Mouse (Mus musculus) hematopoietic multipotent progenitor cell, adult 10-12 weeks (in vitro differentiated cells): Measurements from ENCODE around the gene Tor4a. TPM values are rescaled to one million over a fixed set of nuclear protein-coding genes. Genes with fewer than 3 reads are reported as not detected.

Source experiments
- polyA plus RNA-seq: library from polyadenylated mRNA; stranded (reverse); fragments of >175 nt; gene quantifications from 2 replicates; pipeline ENCODE4 v1.2.3, GENCODE M21; 2012; ENCODE audit warnings: low replicate concordance

The Tor4a gene
- 52.8 and 77.9 TPM in 2 replicates for polyA plus RNA-seq

DNA sequence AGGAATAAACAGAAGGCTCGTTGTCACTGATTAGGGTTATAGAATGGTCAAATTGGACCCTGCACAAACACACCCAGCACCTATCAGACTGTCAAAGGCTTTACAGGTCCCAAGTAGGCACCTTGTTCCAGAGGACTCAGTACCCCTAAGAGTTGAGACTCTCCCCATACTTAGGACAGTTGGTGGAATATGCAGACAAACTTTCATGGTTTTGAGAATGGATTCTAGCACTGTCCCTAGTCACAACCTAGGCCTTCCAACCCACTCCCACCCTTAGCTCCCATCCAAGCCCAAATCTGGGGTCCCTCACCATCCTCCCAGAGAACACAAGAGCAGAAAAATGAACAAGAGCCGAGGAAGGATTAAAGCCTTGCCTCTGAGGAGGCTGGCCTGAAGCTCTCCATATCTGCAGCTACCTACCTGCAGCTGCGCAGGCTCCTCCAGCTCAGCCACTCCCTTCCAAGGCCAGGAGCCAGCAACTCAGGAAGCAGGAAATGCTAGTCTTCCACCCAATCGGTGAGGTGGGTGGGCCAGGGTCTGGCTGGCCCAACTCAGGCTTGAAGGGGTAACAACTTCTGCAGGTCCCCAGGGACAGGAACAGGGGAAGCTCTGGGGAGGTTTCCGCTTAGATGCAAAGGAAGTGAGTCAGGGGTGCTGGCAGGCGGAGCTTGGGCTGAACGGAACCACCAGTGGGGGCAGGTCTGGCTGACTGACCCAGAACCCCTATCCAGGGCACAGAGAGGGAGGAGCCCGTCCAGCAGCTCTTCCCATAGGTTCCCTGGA, at the start of gene Tor4a:
Tor4a (minus strand) TSS at position 715 of the 783 bp plus-strand sequence.

DNA sequence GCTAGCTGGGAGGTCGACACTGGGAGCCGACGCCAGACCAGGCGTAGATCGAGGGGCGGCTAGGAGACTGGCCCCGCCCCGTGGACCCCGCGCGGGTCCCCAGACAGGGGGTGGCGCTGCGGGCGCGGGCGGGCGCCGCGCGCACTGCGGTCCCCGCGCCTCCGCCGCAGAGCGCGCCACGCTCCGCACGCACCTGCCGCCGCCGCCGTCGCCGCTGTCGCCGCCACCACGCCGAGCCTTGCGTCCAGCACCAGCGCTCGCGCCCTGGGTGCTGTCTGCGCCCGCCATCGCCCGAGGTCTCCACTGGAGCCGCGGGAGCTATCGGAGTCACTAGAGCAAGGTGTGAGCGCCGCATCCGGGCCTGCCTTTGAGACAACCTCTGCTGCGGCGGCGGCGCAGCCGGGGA, 45.4 kb upstream of the Tor4a start, which contains the start of the genes Rnf208 and Cysrt1:
Rnf208 (plus strand) TSS at position 155 of the 406 bp plus-strand sequence.
Cysrt1 (minus strand) TSS at position 352 of the 406 bp plus-strand sequence.

GRCm38 (mm10) chr2:25236614-25237013, 39.9 kb upstream of the Tor4a start, which contains the start of gene Rnf224:
Gene Rnf224 (minus strand): TSS chr2:25236787.

GRCm38 (mm10) chr2:25234050-25234449, 37.4 kb upstream of the Tor4a start, which contains the start of gene Slc34a3:
Gene Slc34a3 (minus strand): TSS chr2:25234364.

GRCm38 (mm10) chr2:25224492-25224765, 27.7 kb upstream of the Tor4a start, which contains the start of gene Tubb4b:
Gene Tubb4b (minus strand): TSS chr2:25224702.

GRCm38 (mm10) chr2:25218445-25218844, 21.8 kb upstream of the Tor4a start, which contains the start of gene Fam166a:
Gene Fam166a (plus strand): TSS chr2:25218745.

GRCm38 (mm10) chr2:25214444-25214843, 17.8 kb upstream of the Tor4a start, which contains the start of gene Stpg3:
Gene Stpg3 (minus strand): TSS chr2:25214637.

DNA sequence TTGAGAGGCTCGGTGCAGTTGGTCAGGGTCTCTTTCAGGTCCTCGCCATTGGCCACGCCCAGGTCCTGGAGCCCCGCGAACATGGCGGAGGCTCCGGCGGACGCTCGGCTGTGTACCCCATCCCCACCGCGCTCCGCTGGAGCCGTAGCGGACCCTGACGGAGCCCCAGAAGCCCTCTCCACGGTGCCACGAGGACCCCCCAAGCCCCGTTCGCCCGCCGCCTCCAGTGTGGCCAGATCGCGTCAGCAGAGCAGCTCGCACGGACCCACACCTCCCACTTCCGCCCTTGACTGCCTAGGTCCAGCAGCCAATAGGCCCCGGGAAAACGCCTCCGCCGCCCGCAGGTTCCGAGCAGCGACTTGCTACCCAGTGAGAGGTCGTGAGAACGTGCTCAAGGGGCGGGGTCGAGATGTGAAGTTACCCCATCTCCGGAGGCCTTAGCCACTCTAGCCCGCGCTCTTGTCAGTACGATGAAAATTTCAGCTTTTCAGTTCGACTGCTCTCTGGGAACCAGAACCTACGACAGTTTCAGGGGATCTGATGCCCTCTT, 14.5 kb upstream of the Tor4a start, which contains the start of gene Nelfb:
Nelfb (minus strand) TSS at position 369 of the 550 bp plus-strand sequence.

DNA sequence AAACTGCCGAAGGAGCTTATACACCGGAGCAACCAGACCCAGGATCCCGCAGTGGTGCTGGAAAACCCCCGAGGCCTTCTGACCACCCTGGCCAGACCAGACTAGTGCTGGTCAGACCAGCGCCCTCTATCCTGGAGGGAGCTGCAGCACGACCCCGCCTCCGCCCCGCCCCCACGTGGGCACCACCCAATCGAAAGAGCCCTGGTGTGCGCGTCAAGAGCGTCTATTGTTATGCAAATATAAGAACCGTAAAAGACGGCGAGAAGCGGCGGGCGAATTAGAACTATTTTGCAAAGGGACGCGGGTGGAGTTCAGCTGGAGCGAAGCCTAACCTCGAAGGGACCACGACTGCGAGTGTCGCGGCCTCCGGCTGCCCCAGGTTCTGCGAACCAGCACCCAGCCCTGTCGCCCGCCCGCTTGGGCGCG, 16.2 kb downstream of the Tor4a start, which contains the start of gene Nrarp:
Nrarp (plus strand) TSS at position 281 of the 426 bp plus-strand sequence.

Other genes with a start within 250 kb of the Tor4a start
- 4.5 and 5.5 TPM in 2 replicates for gene Zmynd19, start 247.1 kb downstream of the Tor4a start, polyA plus RNA-seq
- gene Dph7, start 234.5 kb downstream of the Tor4a start, polyA plus RNA-seq = 9.0 and 14.3 TPM in 2 replicates
- gene Mrpl41, start 221.8 kb downstream of the Tor4a start, polyA plus RNA-seq = 6.8 and 41.9 TPM in 2 replicates
- 16.1 and 17.4 TPM in 2 replicates for gene Pnpla7, start 220.9 kb downstream of the Tor4a start, polyA plus RNA-seq
- 24.0 and 47.9 TPM in 2 replicates for gene Nsmf, start 142.5 kb downstream of the Tor4a start, polyA plus RNA-seq
- gene Entpd8, start 116.6 kb downstream of the Tor4a start, polyA plus RNA-seq = not detected in 2 replicates
- gene Noxa1, start 101.7 kb downstream of the Tor4a start, polyA plus RNA-seq = 0.07 and 0.45 TPM in 2 replicates
- gene Nrarp, start 16.1 kb downstream of the Tor4a start, polyA plus RNA-seq = 10.2 and 19.3 TPM in 2 replicates
- 30.0 and 35.5 TPM in 2 replicates for gene Nelfb, start 14.6 kb upstream of the Tor4a start, polyA plus RNA-seq
- 0.19 TPM in 1 of 2 replicates, not detected in the other for gene Stpg3, start 17.8 kb upstream of the Tor4a start, polyA plus RNA-seq
- 0.13 TPM in 1 of 2 replicates, not detected in the other for gene Fam166a, start 21.9 kb upstream of the Tor4a start, polyA plus RNA-seq
- gene Tubb4b, start 27.8 kb upstream of the Tor4a start, polyA plus RNA-seq = 38.7 and 174 TPM in 2 replicates
- gene Slc34a3, start 37.5 kb upstream of the Tor4a start, polyA plus RNA-seq = not detected in 2 replicates
- gene Rnf224, start 39.9 kb upstream of the Tor4a start, polyA plus RNA-seq = 0.13 TPM in 1 of 2 replicates, not detected in the other
- 1.9 and 6.1 TPM in 2 replicates for gene Rnf208, start 45.4 kb upstream of the Tor4a start, polyA plus RNA-seq
- gene Cysrt1, start 45.6 kb upstream of the Tor4a start, polyA plus RNA-seq = not detected in 2 replicates
- gene AL732309.1, start 50.0 kb upstream of the Tor4a start, polyA plus RNA-seq = 2.6 and 4.1 TPM in 2 replicates
- gene Tmem203, start 58.6 kb upstream of the Tor4a start, polyA plus RNA-seq = 12.0 and 24.1 TPM in 2 replicates
- gene Tprn, start 65.7 kb upstream of the Tor4a start, polyA plus RNA-seq = 25.3 and 55.9 TPM in 2 replicates
- 76.2 and 82.8 TPM in 2 replicates for gene Ssna1, start 75.6 kb upstream of the Tor4a start, polyA plus RNA-seq
- gene Anapc2, start 75.6 kb upstream of the Tor4a start, polyA plus RNA-seq = 19.8 and 24.6 TPM in 2 replicates
- gene Tmem210, start 91.3 kb upstream of the Tor4a start, polyA plus RNA-seq = not detected in 2 replicates
- not detected in 2 replicates for gene Lrrc26, start 93.0 kb upstream of the Tor4a start, polyA plus RNA-seq
- gene Grin1, start 122.3 kb upstream of the Tor4a start, polyA plus RNA-seq = 0.03 TPM in 2 replicates
- 24.2 and 25.3 TPM in 2 replicates for gene Man1b1, start 135.5 kb upstream of the Tor4a start, polyA plus RNA-seq
- gene Dpp7, start 159.5 kb upstream of the Tor4a start, polyA plus RNA-seq = 6.8 and 11.7 TPM in 2 replicates
- gene Uap1l1, start 168.8 kb upstream of the Tor4a start, polyA plus RNA-seq = 20.6 and 22.9 TPM in 2 replicates
- 6.3 and 11.6 TPM in 2 replicates for gene Sapcd2, start 175.4 kb upstream of the Tor4a start, polyA plus RNA-seq
- gene Entpd2, start 199.0 kb upstream of the Tor4a start, polyA plus RNA-seq = 0.10 TPM in 1 of 2 replicates, not detected in the other
- 3.8 and 4.4 TPM in 2 replicates for gene Npdc1, start 202.5 kb upstream of the Tor4a start, polyA plus RNA-seq
- 4.5 and 10.9 TPM in 2 replicates for gene Fut7, start 226.4 kb upstream of the Tor4a start, polyA plus RNA-seq
- gene Abca2, start 231.8 kb upstream of the Tor4a start, polyA plus RNA-seq = 32.3 and 48.6 TPM in 2 replicates